Mouse (Mus musculus) B cell, adult 67 days (primary cell): Measurements from ENCODE around the gene Ssc5d. TPM values are rescaled to one million over a fixed set of nuclear protein-coding genes. Genes with fewer than 3 reads are reported as not detected.

Experiments
- total RNA-seq, 2 experiments: library from RNA; stranded (reverse); gene quantifications; 4 replicates each; pipeline ENCODE4 v1.2.4; 2023

The Ssc5d gene
- total RNA-seq, result under 1 TPM in 1 of 2 experiments, not detected in 1; 0.41 TPM

GRCm38 (mm10) chr7:4925441-4926381 is at the start of gene Ssc5d:
Gene Ssc5d, plus strand, starts transcription at chr7:4925785.

GRCm38 (mm10) chr7:4876753-4877221 is 48.8 kb upstream of the Ssc5d start, which contains the start of gene Isoc2a:
Gene Isoc2a, plus strand, starts transcription at chr7:4877153.

GRCm38 (mm10) chr7:4906466-4906950 is 19.1 kb upstream of the Ssc5d start, which contains the start of gene Gm36210:
Gene Gm36210, minus strand, starts transcription at chr7:4906516.

GRCm38 (mm10) chr7:4915007-4915665 is 10.4 kb upstream of the Ssc5d start, which contains the start of gene Zfp628:
Gene Zfp628, plus strand, starts transcription at chr7:4915217.

GRCm38 (mm10) chr7:4921824-4922482 is 3.6 kb upstream of the Ssc5d start, which contains the start of gene Nat14:
Gene Nat14, plus strand, starts transcription at chr7:4922028.

GRCm38 (mm10) chr7:4964272-4964671 is 38.7 kb downstream of the Ssc5d start, which contains the start of gene Sbk2:
Gene Sbk2, minus strand, starts transcription at chr7:4964406.

GRCm38 (mm10) chr7:4971068-4971467 is 45.5 kb downstream of the Ssc5d start, which contains the start of gene Sbk3:
Gene Sbk3, minus strand, starts transcription at chr7:4971168.

Other genes starting within 250 kb of the Ssc5d start
- gene Hspbp1, start 240.7 kb upstream of the Ssc5d start, total RNA-seq, result 10 to 100 TPM; 52.2 to 54.9 TPM
- gene Brsk1, start 235.2 kb upstream of the Ssc5d start, total RNA-seq, result not detected
- gene Tmem150b, start 200.5 kb upstream of the Ssc5d start, total RNA-seq, result 1 to 10 TPM; 2.9 to 3.5 TPM
- 100 to 1,000 TPM; 100 to 105 TPM for gene Kmt5c, start 185.7 kb upstream of the Ssc5d start, total RNA-seq
- 1 to 10 TPM; 2.7 to 6.8 TPM for gene Cox6b2, start 172.7 kb upstream of the Ssc5d start, total RNA-seq
- not detected for gene Fam71e2, start 154.5 kb upstream of the Ssc5d start, total RNA-seq
- not detected for gene Il11, start 142.9 kb upstream of the Ssc5d start, total RNA-seq
- gene Tmem190, start 142.8 kb upstream of the Ssc5d start, total RNA-seq, result not detected
- 1 to 10 TPM; 2.2 to 3.2 TPM for gene Tmem238, start 136.1 kb upstream of the Ssc5d start, total RNA-seq
- gene Rpl28, start 132.9 kb upstream of the Ssc5d start, total RNA-seq, result 1,000 to 10,000 TPM; 1,616 to 1,738 TPM
- 100 to 1,000 TPM; 115 to 155 TPM for gene Ube2s, start 113.2 kb upstream of the Ssc5d start, total RNA-seq
- gene Shisa7, start 81.1 kb upstream of the Ssc5d start, total RNA-seq, result 1 to 10 TPM; 1.5 to 2.2 TPM
- gene Isoc2b, start 55.5 kb upstream of the Ssc5d start, total RNA-seq, result 10 to 100 TPM in 1 of 2 experiments, 1 to 10 TPM in 1; 8.1 to 13.1 TPM
- 10 to 100 TPM; 11.1 to 11.2 TPM for gene Isoc2a, start 48.6 kb upstream of the Ssc5d start, total RNA-seq
- gene Gm36210, start 19.3 kb upstream of the Ssc5d start, total RNA-seq, result not detected
- gene Zfp628, start 10.6 kb upstream of the Ssc5d start, total RNA-seq, result 10 to 100 TPM; 32.8 to 34.2 TPM
- 10 to 100 TPM in 1 of 2 experiments, 1 to 10 TPM in 1; 6.6 to 10.6 TPM for gene Nat14, start 3.8 kb upstream of the Ssc5d start, total RNA-seq
- gene Sbk2, start 38.6 kb downstream of the Ssc5d start, total RNA-seq, result under 1 TPM; 0.33 to 0.87 TPM
- not detected for gene Sbk3, start 45.4 kb downstream of the Ssc5d start, total RNA-seq
- gene Zfp579, start 70.4 kb downstream of the Ssc5d start, total RNA-seq, result 10 to 100 TPM; 20.7 to 31.7 TPM
- 10 to 100 TPM; 10.5 to 12.3 TPM for gene Zfp524, start 88.6 kb downstream of the Ssc5d start, total RNA-seq
- 10 to 100 TPM; 54.8 to 57.0 TPM for gene Fiz1, start 88.9 kb downstream of the Ssc5d start, total RNA-seq
- not detected for gene Gm44973, start 89.7 kb downstream of the Ssc5d start, total RNA-seq
- 10 to 100 TPM; 47.6 to 56.7 TPM for gene Zfp865, start 94.6 kb downstream of the Ssc5d start, total RNA-seq
- not detected for gene Ccdc106, start 94.8 kb downstream of the Ssc5d start, total RNA-seq
- gene 4632433K11Rik, start 108.3 kb downstream of the Ssc5d start, total RNA-seq, result not detected
- gene Zfp784, start 112.7 kb downstream of the Ssc5d start, total RNA-seq, result 1 to 10 TPM; 5.8 to 7.0 TPM
- 1 to 10 TPM; 4.0 to 4.5 TPM for gene Zfp580, start 125.8 kb downstream of the Ssc5d start, total RNA-seq
- 100 to 1,000 TPM; 521 to 558 TPM for gene U2af2, start 136.4 kb downstream of the Ssc5d start, total RNA-seq
- gene Epn1, start 154.4 kb downstream of the Ssc5d start, total RNA-seq, result 100 to 1,000 TPM; 220 to 234 TPM
- not detected for gene Rfpl4, start 191.2 kb downstream of the Ssc5d start, total RNA-seq
- gene Rasl2-9, start 200.2 kb downstream of the Ssc5d start, total RNA-seq, result 1 to 10 TPM in 1 of 2 experiments, not detected in 1; 1.1 TPM
- not detected for gene Vmn1r55, start 223.9 kb downstream of the Ssc5d start, total RNA-seq